Mouse (Mus musculus) forebrain, embryonic 14.5 days (tissue): ENCODE measurements around the gene Nf1. TPM values are rescaled to one million over a fixed set of nuclear protein-coding genes. Genes with fewer than 3 reads are reported as not detected.

Experiments used
- ATAC-seq: fragments of 200-750 bp; cut with Nextera tagmentation; 2 replicates; pipeline ENCODE4 v1.8.0; 2017; ENCODE audit warnings: mild to moderate bottlenecking, moderate library complexity
- DNase-seq: peaks from one replicate; pipeline ENCODE4 v3.0.0-alpha.2; 2015; ENCODE audit warnings: low spot score
- H3K27ac ChIP-seq: fragments of 300-500 bp; sonication (generic); 2 replicates; pipeline ENCODE4 v1.5.1; 2014; ENCODE audit warnings: low read depth, mild to moderate bottlenecking, control low read depth, low read length, moderate library complexity
- H3K27me3 ChIP-seq: fragments of 300-500 bp; sonication (generic); replicated peaks from 2 replicates; pipeline ENCODE4 v1.6.1; 2014; ENCODE audit warnings: low read length, control low read depth, mixed read lengths; ENCODE audit not compliant: control insufficient read depth, insufficient read depth
- H3K36me3 ChIP-seq: fragments of 300-500 bp; sonication (generic); 2 replicates; pipeline ENCODE4 v1.6.1; 2014; ENCODE audit warnings: low read length, control low read depth; ENCODE audit not compliant: control insufficient read depth, insufficient read depth
- H3K4me1 ChIP-seq: fragments of 300-500 bp; sonication (generic); 2 replicates; pipeline ENCODE4 v1.6.1; 2014; ENCODE audit warnings: antibody characterized with exemption, low read length, control low read depth; ENCODE audit not compliant: control insufficient read depth, insufficient read depth
- H3K4me2 ChIP-seq: fragments of 300-500 bp; sonication (generic); 2 replicates; pipeline ENCODE4 v1.6.1; 2014; ENCODE audit warnings: mild to moderate bottlenecking, control low read depth, low read length
- H3K4me3 ChIP-seq: fragments of 300-500 bp; sonication (generic); 2 replicates; pipeline ENCODE4 v1.5.1; 2014; ENCODE audit warnings: low read depth, low read length, control low read depth
- H3K9ac ChIP-seq: fragments of 300-500 bp; sonication (generic); 2 replicates; pipeline ENCODE4 v1.6.1; 2014; ENCODE audit warnings: mild to moderate bottlenecking, low read length, control low read depth, moderate library complexity
- H3K9me3 ChIP-seq: fragments of 300-500 bp; sonication (generic); replicated peaks from 2 replicates; pipeline ENCODE4 v1.6.1; 2016; ENCODE audit warnings: low read length, control low read depth, mixed read lengths; ENCODE audit not compliant: control insufficient read depth
- WGBS: fragments of 180-500 bp; shearing (Covaris S2); extraction: QIAGEN DNeasy Blood & Tissue Kit; methylation state at CpG from one replicate; pipeline ENCODE4 v1.1.7; 2014; 5-methylcytosine and 5-hydroxymethylcytosine counted together
- polyA plus RNA-seq: library from polyadenylated mRNA; unstranded; fragments of >200 nt; fragmentation: Nextera tagmentation; extraction: Ambion mirVana; gene quantifications from 2 replicates; pipeline ENCODE4 v1.2.1, GENCODE M21; 2014

Gene Nf1
- polyA plus RNA-seq, 1 experiment from 2014 or later = 9.8 TPM

DNA sequence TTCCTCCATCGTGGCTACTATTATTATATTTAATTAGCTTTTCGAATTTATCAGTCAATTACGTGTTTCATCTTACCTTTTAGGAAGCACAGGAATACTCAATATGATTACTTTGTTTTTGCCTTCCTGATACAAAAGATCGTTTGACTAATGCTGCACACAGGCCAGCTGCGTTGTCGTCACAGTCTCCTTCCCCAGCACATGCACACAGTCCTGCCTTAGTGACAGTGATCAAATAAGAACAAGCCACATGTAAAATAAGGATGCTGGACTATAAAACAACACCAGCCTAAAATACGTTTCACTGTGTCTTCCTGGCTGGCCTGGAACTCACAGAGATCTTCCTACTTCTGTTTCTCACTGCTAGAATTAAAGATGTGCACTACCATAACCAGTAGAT is 165.0 kb downstream of the Nf1 start:
- peaks cover 8% of the 10 kb centered on the region for H3K4me1 ChIP-seq
- H3K4me3 ChIP-seq = no peak overlapping the region
- no peak overlapping the region for H3K4me2 ChIP-seq
- DNase-seq (no peak), ATAC-seq (no peak)
- no peak overlapping the region for H3K27ac ChIP-seq
- WGBS = 60% methylated on average over 7 of the region's 7 CpGs
- no peaks in the 10 kb centered on the region for H3K9me3 ChIP-seq
- no peaks in the 10 kb centered on the region for H3K27me3 ChIP-seq
- H3K36me3 ChIP-seq = no peaks in the 10 kb centered on the region
- H3K9ac ChIP-seq = no peak overlapping the region

DNA sequence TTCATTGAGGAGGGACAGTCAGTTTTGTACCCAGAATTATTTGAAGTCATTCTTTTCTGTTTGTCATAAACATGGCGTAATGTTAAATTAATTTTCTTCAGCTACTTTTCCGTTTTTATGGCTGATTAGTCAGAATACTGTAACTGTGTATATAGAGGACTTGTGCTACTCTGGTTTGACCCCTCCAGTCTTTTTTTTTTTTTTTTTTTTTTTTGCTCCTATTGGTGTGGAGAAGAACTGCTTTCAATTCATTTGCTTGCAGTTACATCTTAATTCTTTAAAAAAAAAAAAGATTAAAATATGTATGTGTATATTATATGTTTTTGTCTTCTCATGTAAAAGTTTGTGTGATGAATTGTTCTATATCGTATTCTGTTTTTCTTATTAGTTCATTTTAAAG is 172.5 kb downstream of the Nf1 start:
- Histone ChIP-seq H3K9me3 (no peaks in the 10 kb centered on the region), H3K27ac (no peak overlapping the region), H3K36me3 (no peaks in the 10 kb centered on the region), H3K4me2 (no peak overlapping the region), H3K4me1 (no peaks in the 10 kb centered on the region), H3K9ac (no peak overlapping the region), H3K4me3 (no peak overlapping the region), H3K27me3 (no peaks in the 10 kb centered on the region)
- WGBS = 92% methylated on average over 3 of the region's 3 CpGs
- no peak for ATAC-seq
- no peak for DNase-seq

DNA sequence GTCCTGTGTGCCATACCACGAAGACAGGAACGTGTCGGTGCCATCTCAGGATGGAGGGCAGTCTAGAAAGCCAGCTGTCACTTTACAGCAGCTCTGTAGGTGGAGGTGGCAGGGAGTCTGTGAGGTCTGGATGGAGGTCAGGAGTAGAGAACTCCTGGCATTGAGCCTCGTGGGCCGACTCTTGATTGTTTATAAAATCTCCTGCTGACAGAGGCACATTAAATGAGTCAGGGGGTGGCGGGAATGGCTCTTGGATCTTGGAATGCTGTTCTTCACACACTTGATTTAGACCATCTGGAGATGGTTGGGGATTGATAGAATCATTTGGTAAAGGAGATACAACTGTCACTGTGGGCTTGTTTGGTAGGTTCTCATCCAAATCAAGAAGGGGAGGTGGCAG is 175.8 kb downstream of the Nf1 start:
- no peak overlapping the region for H3K9ac ChIP-seq
- H3K4me3 ChIP-seq = no peak overlapping the region
- H3K4me1 ChIP-seq = no peaks in the 10 kb centered on the region
- no peak for DNase-seq
- H3K9me3 ChIP-seq = no peaks in the 10 kb centered on the region
- H3K27me3 ChIP-seq = no peaks in the 10 kb centered on the region
- WGBS = 78% methylated on average over 6 of the region's 6 CpGs
- H3K27ac ChIP-seq = no peak overlapping the region
- H3K36me3 ChIP-seq = no peaks in the 10 kb centered on the region
- no peak for ATAC-seq
- no peak overlapping the region for H3K4me2 ChIP-seq

DNA sequence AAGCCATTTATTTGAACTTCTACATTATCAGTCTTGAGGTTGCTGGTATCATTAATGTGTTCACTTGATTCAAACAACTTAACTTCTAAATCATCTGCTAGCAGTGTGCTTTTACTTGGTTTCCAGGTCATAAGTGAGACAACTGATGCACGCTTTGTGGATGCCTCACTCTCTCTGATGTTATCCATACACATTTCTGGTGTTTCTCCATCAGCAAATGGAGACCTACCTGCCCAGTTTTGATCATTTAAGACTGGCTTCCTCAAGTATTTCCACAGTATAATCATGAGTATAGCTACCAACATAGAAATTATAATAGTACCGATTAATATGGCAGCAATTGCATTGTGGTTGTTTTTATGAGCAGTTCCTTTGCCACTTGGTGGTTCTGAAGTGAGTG is 176.3 kb downstream of the Nf1 start:
- no peak overlapping the region for H3K4me3 ChIP-seq
- H3K9me3 ChIP-seq = no peaks in the 10 kb centered on the region
- no peak overlapping the region for H3K4me2 ChIP-seq
- no peaks in the 10 kb centered on the region for H3K4me1 ChIP-seq
- H3K36me3 ChIP-seq = no peaks in the 10 kb centered on the region
- H3K9ac ChIP-seq = no peak overlapping the region
- H3K27me3 ChIP-seq = no peaks in the 10 kb centered on the region
- 95% methylated on average over 2 of the region's 2 CpGs for WGBS
- no peak for ATAC-seq
- H3K27ac ChIP-seq = no peak overlapping the region
- DNase-seq = no peak

DNA sequence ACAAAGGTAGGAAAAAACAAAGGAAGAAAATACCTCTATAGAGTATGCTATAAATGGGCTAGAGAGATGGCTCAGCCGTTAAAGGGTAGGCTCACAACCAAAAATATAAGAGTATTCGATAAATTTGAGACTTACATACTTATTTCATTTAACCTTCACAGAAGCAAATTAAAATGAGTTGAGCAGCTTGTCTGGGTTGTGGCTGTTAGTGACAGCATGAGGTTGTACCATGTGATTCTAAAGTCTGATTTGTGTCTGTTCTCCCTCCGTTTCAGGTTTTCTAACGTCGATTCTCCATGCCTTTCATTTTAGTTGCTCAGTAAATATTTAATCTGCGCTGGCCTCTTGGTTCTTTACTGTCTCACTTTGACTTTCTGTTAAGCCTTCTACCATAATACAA is 179.8 kb downstream of the Nf1 start:
- ATAC-seq (no peak), DNase-seq (no peak)
- WGBS = 90% methylated on average over 6 of the region's 6 CpGs
- no peak overlapping the region for H3K27ac ChIP-seq
- H3K4me2 ChIP-seq = no peak overlapping the region
- no peaks in the 10 kb centered on the region for H3K36me3 ChIP-seq
- no peaks in the 10 kb centered on the region for H3K27me3 ChIP-seq
- H3K4me3 ChIP-seq = no peak overlapping the region
- no peaks in the 10 kb centered on the region for H3K4me1 ChIP-seq
- no peak overlapping the region for H3K9ac ChIP-seq
- H3K9me3 ChIP-seq = no peaks in the 10 kb centered on the region

DNA sequence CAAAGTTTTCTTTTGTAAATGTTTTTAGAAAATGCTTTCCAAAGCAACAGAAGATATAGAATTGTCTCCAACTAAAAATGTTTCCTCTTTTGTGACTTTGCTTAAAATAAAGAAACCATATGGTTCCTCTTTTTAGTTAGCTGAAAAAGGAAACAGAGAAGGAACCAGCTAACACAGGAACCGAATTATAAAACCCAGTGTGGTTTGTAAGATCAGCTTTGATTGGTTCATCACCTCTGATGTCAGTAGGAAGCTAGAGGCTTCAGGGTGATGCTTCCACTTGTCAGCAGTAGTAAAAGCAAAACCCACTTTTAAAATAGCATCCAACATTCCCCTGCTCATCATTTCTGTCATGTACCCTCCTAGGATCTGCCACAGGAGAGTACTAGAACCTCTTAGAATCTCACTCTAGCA is 180.4 kb downstream of the Nf1 start:
- H3K4me3 ChIP-seq = no peak overlapping the region
- WGBS = 77% methylated on average over 1 of the region's 1 CpGs
- ATAC-seq (no peak), DNase-seq (no peak)
- no peaks in the 10 kb centered on the region for H3K4me1 ChIP-seq
- no peaks in the 10 kb centered on the region for H3K36me3 ChIP-seq
- no peak overlapping the region for H3K9ac ChIP-seq
- no peaks in the 10 kb centered on the region for H3K9me3 ChIP-seq
- H3K27me3 ChIP-seq = no peaks in the 10 kb centered on the region
- no peak overlapping the region for H3K27ac ChIP-seq
- no peak overlapping the region for H3K4me2 ChIP-seq

DNA sequence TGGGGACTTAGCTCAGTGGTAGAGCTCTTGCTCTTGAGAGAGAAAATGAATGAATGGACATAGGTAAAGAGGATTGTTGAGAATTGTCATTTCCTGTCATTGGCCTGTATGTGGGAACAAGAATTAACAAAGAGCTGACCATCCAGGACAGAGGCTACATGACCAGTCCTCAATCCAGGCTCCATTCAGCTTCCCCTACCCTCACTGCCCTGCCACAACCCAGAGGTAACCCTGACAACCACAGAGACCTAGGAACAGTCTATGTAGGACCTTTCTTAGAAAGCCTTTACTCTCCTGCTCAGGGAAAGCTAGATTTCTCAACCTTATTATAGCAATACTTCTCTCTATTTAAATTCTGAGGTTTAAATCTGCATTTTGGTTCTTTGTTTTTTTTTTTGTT is 181.3 kb downstream of the Nf1 start:
- no peak for DNase-seq
- Histone ChIP-seq H3K4me1 (no peaks in the 10 kb centered on the region), H3K27ac (no peak overlapping the region), H3K9me3 (no peaks in the 10 kb centered on the region), H3K4me3 (no peak overlapping the region), H3K27me3 (no peaks in the 10 kb centered on the region), H3K9ac (no peak overlapping the region), H3K36me3 (no peaks in the 10 kb centered on the region), H3K4me2 (no peak overlapping the region)
- no peak for ATAC-seq

DNA sequence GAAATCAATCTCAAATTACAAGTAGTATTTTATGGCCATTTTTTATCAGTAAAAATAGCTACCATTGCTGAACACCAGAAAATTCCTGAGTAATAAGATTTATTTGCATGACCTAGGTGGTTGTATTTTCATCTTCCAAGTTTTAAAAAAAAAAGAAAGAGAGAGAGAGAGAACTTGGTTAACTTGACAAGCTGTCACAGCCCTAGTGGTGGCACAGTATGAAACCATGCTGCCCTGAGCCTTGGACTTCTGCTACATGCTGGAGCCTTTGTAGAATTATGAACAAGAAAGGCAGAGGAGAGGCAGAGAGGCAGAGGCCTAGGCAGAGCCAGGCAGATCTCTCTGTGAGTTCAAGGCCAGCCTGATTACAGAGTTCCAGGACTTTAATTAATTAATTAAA is 182.4 kb downstream of the Nf1 start:
- DNase-seq = no peak
- Histone ChIP-seq H3K9ac (no peak overlapping the region), H3K27me3 (no peaks in the 10 kb centered on the region)

DNA sequence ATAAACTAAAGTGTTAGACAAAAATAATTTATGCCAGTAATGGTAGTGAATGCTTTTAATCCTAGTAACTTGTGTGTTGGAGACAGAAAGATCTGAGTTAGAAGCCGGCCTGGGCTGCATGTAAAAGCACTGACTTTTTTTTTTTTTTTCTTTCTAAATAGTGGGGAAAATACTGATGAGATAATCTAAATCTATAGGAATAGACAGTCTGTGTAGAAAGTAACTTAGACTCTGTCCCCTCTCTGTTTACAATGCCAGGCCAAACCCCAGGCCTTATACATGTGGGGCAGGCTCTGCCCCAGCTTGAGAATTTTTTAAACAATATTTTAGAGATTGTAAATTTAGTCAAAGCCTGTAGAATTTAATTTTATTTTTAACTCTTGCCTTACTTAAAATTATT is 183.5 kb downstream of the Nf1 start:
- no peak for DNase-seq

More for the DNA sequence above, 182.4 kb downstream of the Nf1 start:
- no peak overlapping the region for H3K4me3 ChIP-seq
- no peaks in the 10 kb centered on the region for H3K4me1 ChIP-seq
- no peaks in the 10 kb centered on the region for H3K36me3 ChIP-seq
- no peak for ATAC-seq
- H3K4me2 ChIP-seq = no peak overlapping the region
- H3K9me3 ChIP-seq = no peaks in the 10 kb centered on the region
- no peak overlapping the region for H3K27ac ChIP-seq

More for the DNA sequence above, 183.5 kb downstream of the Nf1 start:
- Histone ChIP-seq H3K4me2 (no peak overlapping the region), H3K36me3 (0 out of 2 replicates have a peak, but pooled peaks cover under 1% of the 10 kb centered on the region), H3K27me3 (no peaks in the 10 kb centered on the region), H3K27ac (no peak overlapping the region), H3K4me1 (no peaks in the 10 kb centered on the region), H3K9me3 (no peaks in the 10 kb centered on the region), H3K9ac (no peak overlapping the region), H3K4me3 (no peak overlapping the region)
- 75% methylated on average over 1 of the region's 1 CpGs for WGBS
- ATAC-seq = no peak
